Mouse (Mus musculus) limb, embryonic 13.5 days (tissue): ENCODE results near the gene Gm21969. TPM values are rescaled to one million over a fixed set of nuclear protein-coding genes. Genes with fewer than 3 reads are reported as not detected.
A peak's percentile ranks its signal among the peaks of the same experiment; 100 is the strongest.

ENCODE experiments used
- ATAC-seq: fragments of 200-750 bp; cut with Nextera tagmentation; 2 replicates; pipeline ENCODE4 v1.8.0; 2017; ENCODE audit warnings: low read depth, moderate number of reproducible peaks, moderate TSS enrichment; ENCODE audit not compliant: low FRiP score
- H3K27ac ChIP-seq: fragments of 300-500 bp; sonication (generic); 2 replicates; pipeline ENCODE4 v1.5.1; 2015; ENCODE audit warnings: inconsistent platforms, mild to moderate bottlenecking, moderate library complexity
- H3K27me3 ChIP-seq: fragments of 300-500 bp; sonication (generic); 2 replicates; pipeline ENCODE4 v1.6.1; 2015; ENCODE audit warnings: mild to moderate bottlenecking, inconsistent platforms
- H3K36me3 ChIP-seq: fragments of 300-500 bp; sonication (generic); 2 replicates; pipeline ENCODE4 v1.6.1; 2015; ENCODE audit warnings: inconsistent platforms, mild to moderate bottlenecking, moderate library complexity
- H3K4me1 ChIP-seq: fragments of 300-500 bp; sonication (generic); 2 replicates; pipeline ENCODE4 v1.6.1; 2015; ENCODE audit warnings: inconsistent platforms
- H3K4me2 ChIP-seq: fragments of 300-500 bp; sonication (generic); replicated peaks from 2 replicates; pipeline ENCODE4 v1.6.1; 2015; ENCODE audit warnings: inconsistent platforms, mild to moderate bottlenecking, moderate library complexity
- H3K4me3 ChIP-seq: fragments of 300-500 bp; sonication (generic); 2 replicates; pipeline ENCODE4 v1.5.1; 2015; ENCODE audit warnings: moderate library complexity, mild to moderate bottlenecking, inconsistent platforms
- H3K9ac ChIP-seq: fragments of 300-500 bp; sonication (generic); 2 replicates; pipeline ENCODE4 v1.6.1; 2015; ENCODE audit warnings: mild to moderate bottlenecking, inconsistent platforms
- H3K9me3 ChIP-seq: fragments of 300-500 bp; sonication (generic); 2 replicates; pipeline ENCODE4 v1.6.1; 2016; ENCODE audit warnings: inconsistent platforms
- WGBS: fragments of 180-500 bp; shearing (Covaris S2); methylation state at CpG from one replicate; pipeline ENCODE4 v1.1.7; 2015; 5-methylcytosine and 5-hydroxymethylcytosine counted together
- polyA plus RNA-seq: library from polyadenylated mRNA; unstranded; fragments of >200 nt; fragmentation: Nextera tagmentation; extraction: Ambion mirVana; gene quantifications from 2 replicates; pipeline ENCODE4 v1.2.1, GENCODE M21; 2015

The Gm21969 gene
- polyA plus RNA-seq, 1 experiment from 2014 or later = not detected

DNA sequence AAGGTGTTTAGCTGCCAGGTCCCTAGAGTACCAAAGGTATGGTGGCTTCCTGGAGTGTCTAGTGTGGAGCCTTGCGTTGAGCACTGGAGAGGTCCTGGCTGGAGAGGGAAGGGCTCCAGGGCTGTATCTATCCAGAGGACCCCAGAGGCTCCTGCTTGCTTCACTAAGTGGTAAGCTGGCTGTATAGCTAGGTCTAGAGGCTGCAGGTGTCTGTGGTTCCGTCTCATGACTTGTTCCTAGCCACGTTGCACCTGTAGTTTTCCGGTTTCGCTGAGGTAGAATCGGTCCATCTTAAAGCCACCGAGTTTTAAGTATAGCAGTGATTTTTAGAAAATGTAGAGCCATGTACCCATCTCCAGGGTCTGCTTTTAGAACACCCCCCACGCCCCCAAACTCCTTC is 24.6 kb upstream of the Gm21969 start:
- Histone ChIP-seq H3K36me3 (no peaks in the 10 kb centered on the region), H3K4me3 (no peak overlapping the region), H3K9me3 (no peaks in the 10 kb centered on the region), H3K27ac (no peak overlapping the region), H3K4me2 (no peak overlapping the region), H3K27me3 (no peaks in the 10 kb centered on the region), H3K9ac (no peak overlapping the region), H3K4me1 (peaks cover 86% of the 10 kb centered on the region)
- no peak for ATAC-seq
- 89% methylated on average over 8 of the region's 8 CpGs for WGBS

DNA sequence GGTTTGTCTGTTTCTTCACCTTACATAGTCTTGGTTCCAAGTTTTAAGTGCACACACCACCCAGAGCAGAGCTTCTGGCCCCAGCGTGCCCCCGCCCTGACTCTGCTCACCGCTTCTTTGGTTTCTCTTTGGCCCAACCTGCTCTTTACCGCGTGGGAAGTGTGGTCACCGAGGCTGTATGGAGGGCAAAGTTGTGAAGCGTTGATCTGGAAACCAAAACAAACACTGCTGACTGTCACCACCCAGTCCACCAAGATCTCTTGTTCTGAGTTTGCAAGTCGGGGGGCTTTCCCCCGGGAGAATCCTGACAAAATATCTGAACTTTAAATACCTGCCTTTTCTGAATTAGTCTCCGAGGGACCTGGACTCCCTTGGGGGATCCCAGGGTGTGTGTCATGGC is 24.0 kb upstream of the Gm21969 start:
- WGBS = 62% methylated on average over 10 of the region's 10 CpGs
- H3K27me3 ChIP-seq = no peaks in the 10 kb centered on the region
- no peak overlapping the region; the same call in 1 of the 2 replicates for H3K4me2 ChIP-seq
- H3K9me3 ChIP-seq = no peaks in the 10 kb centered on the region
- H3K27ac ChIP-seq = no peak overlapping the region
- no peak for ATAC-seq
- peaks cover 84% of the 10 kb centered on the region for H3K4me1 ChIP-seq
- no peaks in the 10 kb centered on the region for H3K36me3 ChIP-seq
- H3K4me3 ChIP-seq = no peak overlapping the region
- no peak overlapping the region for H3K9ac ChIP-seq

DNA sequence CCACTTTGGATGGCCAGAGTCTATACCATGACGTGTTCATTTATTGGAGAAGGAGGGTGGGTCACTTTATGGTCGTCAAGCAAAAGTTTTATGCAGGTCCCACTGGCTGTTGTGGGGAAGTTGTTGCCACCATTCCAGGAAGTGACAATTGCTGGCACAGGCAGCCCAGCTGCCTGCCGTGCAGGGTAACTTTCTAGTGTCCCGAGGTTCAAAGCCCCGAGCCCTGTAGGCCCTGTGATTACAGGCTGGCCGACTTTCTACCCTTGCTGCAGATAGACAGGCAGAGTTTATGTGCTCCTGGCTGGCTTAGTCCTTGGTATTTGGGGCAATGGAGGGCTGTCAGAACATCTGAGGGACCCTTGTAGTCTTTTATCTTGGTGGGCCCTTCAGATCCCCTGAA is 23.5 kb upstream of the Gm21969 start:
- 31% methylated on average over 6 of the region's 6 CpGs for WGBS
- Histone ChIP-seq H3K4me2 (peak overlapping the region; percentile 4; the same call in 1 of the 2 replicates), H3K4me3 (no peak overlapping the region), H3K27ac (0 out of 2 replicates have a peak overlapping the region, but pooled peaks have one; percentile 91), H3K27me3 (no peaks in the 10 kb centered on the region), H3K4me1 (peaks cover 88% of the 10 kb centered on the region), H3K9ac (0 out of 2 replicates have a peak overlapping the region, but pooled peaks have one; percentile 1), H3K9me3 (no peaks in the 10 kb centered on the region), H3K36me3 (no peaks in the 10 kb centered on the region)
- no peak for ATAC-seq

DNA sequence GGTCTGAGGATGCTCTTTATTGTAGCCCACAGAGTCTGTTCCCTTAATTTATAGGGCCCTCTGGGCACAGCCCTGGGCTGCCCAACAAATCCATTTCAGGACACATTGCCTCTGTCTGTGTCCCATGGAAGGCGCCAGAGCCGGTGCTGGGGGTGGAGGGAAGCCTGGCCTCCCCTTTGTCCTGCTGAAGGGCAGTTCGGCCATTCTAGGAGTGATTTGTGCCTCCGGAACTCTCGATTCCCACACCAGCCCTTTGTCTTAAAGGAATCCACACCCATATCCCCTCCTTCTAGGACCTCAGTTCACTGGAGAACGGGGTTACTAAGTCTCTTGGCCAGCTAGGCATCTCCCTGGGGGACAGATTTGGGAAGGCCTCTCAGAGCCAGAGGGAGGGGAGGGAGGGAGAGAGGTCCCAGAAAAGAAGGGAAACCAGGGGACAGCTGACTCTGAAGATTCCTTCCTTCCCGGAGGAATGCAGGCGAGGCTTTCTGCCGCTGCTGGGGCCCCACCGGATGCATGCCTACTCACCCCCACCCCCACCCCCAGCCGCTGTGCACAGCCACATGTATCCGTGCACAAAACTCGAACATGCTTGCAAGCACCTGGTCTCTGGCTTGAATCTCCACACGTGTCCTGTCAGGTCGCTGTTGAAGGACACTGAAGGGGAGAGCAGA is 22.2 kb upstream of the Gm21969 start:
- Histone ChIP-seq H3K4me1 (peaks cover 86% of the 10 kb centered on the region), H3K4me3 (peak overlapping the region; percentile 26), H3K9ac (peak overlapping the region; percentile 65), H3K27me3 (no peaks in the 10 kb centered on the region), H3K9me3 (no peaks in the 10 kb centered on the region), H3K36me3 (no peaks in the 10 kb centered on the region), H3K27ac (peak overlapping the region; percentile 91), H3K4me2 (peak overlapping the region; percentile 54)
- ATAC-seq = peak; percentile 46; the same call in 1 of the 2 replicates
- WGBS = 3% methylated on average over 15 of the region's 15 CpGs

DNA sequence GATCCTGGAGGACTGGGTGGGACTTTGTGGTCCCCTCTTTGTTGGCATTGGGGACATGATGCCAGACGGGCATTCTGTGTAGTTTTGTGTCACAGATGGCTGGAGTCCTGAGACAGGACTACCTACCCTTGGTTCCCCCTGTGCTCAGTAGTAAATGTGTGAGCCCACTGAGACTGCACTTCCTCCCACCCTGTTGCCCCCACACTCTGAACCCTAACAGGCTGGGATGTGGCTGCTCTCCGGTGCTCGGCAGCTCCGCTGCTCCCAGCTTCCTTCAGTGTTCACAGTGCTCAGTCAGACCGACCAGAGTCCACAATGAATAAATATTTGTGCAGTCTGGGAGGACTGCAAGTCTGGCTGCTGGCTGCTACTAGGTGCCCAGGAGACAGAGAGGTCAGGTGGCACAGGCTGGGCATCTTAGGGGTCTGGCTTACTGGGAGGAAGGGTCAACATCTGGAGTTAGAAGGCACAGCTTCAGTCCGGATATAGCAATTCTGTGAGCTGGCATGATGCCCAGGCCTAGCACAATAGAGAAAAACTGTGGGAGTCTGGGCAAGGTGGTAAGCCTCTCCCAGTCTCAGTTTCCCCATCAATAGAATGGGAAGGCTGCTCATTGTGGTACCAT is 21.4 kb upstream of the Gm21969 start:
- H3K4me2 ChIP-seq = peak overlapping the region; percentile 54
- H3K36me3 ChIP-seq = no peaks in the 10 kb centered on the region
- peak overlapping the region; percentile 26 for H3K4me3 ChIP-seq
- peaks cover 80% of the 10 kb centered on the region for H3K4me1 ChIP-seq
- no peaks in the 10 kb centered on the region for H3K9me3 ChIP-seq
- H3K27ac ChIP-seq = peak overlapping the region; percentile 91
- WGBS = 20% methylated on average over 6 of the region's 6 CpGs
- no peaks in the 10 kb centered on the region for H3K27me3 ChIP-seq
- peak overlapping the region; percentile 65 for H3K9ac ChIP-seq
- ATAC-seq = peak; percentile 12; the same call in 1 of the 2 replicates

DNA sequence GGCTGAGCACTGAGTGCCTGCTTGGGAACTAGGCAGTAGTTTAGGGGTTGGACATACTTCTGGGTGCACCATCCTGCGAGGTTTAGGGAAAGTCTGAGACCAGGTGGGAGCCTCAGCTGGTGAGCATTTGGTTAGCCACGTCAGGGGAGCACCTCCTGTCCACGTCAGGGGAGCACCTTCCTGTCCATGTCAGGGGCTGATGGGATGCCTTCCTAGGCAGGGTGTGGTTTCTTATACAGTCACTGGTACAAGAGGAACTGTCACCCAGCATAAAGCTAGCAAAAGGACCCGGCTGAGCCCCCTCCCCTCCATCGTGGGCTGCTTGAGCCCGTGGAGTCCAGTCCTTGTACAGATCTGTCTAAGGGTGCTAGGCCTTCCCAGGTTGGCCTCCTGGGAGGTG is 20.6 kb upstream of the Gm21969 start:
- Histone ChIP-seq H3K9ac (no peak overlapping the region), H3K27ac (no peak overlapping the region), H3K4me2 (no peak overlapping the region), H3K4me3 (no peak overlapping the region), H3K36me3 (no peaks in the 10 kb centered on the region), H3K4me1 (peaks cover 75% of the 10 kb centered on the region), H3K9me3 (no peaks in the 10 kb centered on the region), H3K27me3 (no peaks in the 10 kb centered on the region)
- WGBS = 78% methylated on average over 6 of the region's 6 CpGs
- ATAC-seq = no peak

DNA sequence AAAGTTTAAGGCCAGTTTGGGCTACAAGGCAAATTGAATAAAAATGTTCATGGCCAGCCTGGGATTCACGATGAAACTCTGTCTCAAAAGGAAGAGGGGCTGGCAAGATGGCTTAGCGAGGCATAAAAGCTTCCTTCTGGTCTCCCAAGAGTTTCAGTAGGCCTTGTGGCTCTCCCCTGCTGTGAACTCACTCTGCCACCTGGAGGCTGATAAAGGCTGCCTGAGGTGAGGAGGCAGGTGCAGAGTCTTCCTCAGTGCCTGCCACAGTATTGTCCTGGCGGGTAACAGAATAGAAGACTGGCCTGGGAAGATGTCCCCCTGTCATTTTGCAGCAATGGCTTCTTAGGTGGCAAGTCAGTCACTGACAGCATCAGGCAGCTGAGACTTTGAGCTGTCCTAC is 20.1 kb upstream of the Gm21969 start:
- no peak overlapping the region for H3K9ac ChIP-seq

DNA sequence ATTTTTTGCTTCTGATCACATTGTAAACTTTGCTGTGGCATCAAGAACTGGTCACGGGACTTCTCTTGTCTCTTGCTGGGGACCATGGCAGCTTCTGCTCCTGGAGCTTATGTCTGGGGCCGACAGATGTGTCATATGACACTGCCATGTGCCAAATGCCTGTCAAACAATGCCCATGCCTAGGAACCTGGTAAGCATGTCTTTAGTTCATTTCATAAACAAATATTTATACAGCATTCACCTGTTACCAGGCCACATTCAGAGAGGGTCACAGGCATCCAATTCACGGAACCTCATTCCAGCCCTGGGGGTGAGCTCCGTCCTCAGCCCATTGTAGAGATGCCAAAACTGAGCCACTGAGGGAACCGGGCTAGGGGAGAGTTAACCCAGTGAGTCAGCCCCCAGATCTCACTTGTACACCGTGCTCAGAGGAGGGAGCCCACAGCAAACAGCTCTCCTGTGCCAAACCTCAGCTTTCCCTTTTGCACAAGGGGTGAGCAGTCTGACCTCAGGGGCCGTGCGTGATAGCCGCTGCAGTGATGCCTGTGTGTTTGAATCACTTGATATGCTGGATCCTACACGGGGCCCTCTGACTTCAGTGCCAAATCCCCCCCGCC is 19.2 kb upstream of the Gm21969 start:
- ATAC-seq = no peak
- Histone ChIP-seq H3K9ac (no peak overlapping the region), H3K27me3 (no peaks in the 10 kb centered on the region), H3K9me3 (no peaks in the 10 kb centered on the region), H3K4me2 (no peak overlapping the region), H3K4me3 (no peak overlapping the region), H3K4me1 (peaks cover 70% of the 10 kb centered on the region), H3K36me3 (no peaks in the 10 kb centered on the region), H3K27ac (no peak overlapping the region)
- WGBS = 86% methylated on average over 11 of the region's 11 CpGs

More for the DNA sequence above, 20.1 kb upstream of the Gm21969 start:
- Histone ChIP-seq H3K27ac (no peak overlapping the region), H3K9me3 (no peaks in the 10 kb centered on the region), H3K4me2 (no peak overlapping the region), H3K36me3 (no peaks in the 10 kb centered on the region), H3K4me3 (no peak overlapping the region), H3K4me1 (peaks cover 76% of the 10 kb centered on the region), H3K27me3 (no peaks in the 10 kb centered on the region)
- no peak for ATAC-seq
- 58% methylated on average over 3 of the region's 3 CpGs for WGBS

DNA sequence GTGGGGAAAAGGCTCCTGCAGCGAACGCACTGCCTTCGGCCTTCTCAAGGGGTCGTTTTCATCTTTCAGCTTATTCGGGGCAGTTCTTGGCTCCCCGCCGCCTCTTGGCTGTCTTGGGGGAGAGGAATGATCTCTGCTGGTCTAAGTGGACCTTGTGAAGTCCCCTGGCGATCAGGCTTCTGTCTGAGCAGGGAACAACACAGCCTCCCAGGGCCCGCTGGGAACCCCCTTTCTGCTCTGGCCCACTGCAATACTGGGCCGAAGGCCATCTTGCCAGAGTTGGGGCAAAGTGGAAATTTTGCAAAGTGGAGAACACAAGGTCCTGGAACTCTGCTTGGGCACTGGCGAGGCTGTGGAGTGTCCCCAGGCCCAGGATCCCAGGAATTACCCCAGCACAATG is 18.3 kb upstream of the Gm21969 start:
- Histone ChIP-seq H3K4me3 (no peak overlapping the region), H3K9ac (no peak overlapping the region), H3K9me3 (no peaks in the 10 kb centered on the region), H3K27me3 (no peaks in the 10 kb centered on the region), H3K4me1 (peaks cover 65% of the 10 kb centered on the region), H3K36me3 (no peaks in the 10 kb centered on the region), H3K27ac (no peak overlapping the region), H3K4me2 (no peak overlapping the region)
- WGBS = 80% methylated on average over 11 of the region's 11 CpGs
- no peak for ATAC-seq

DNA sequence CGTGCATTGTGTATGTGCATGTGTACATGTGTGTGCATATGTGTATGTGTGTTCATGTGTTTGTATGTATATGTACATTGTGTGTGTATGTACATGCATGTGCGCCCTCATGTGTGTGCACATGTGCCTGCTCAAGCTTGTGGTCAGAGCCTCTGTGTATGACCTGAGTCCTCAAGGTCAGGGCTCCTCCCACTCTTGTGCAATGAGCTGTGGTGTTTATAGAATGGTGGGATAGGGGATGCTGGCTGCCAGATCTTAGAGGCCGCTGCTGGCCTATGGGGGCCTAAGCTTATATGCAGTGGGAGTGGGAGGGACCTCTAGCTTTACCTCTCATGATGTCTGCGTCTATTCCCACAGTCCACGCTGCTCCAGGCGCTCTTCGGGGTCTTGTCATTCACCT is 17.3 kb upstream of the Gm21969 start:
- no peak overlapping the region for H3K4me3 ChIP-seq
- ATAC-seq = no peak
- H3K27ac ChIP-seq = no peak overlapping the region
- no peaks in the 10 kb centered on the region for H3K9me3 ChIP-seq
- H3K27me3 ChIP-seq = no peaks in the 10 kb centered on the region
- no peaks in the 10 kb centered on the region for H3K36me3 ChIP-seq
- peaks cover 62% of the 10 kb centered on the region for H3K4me1 ChIP-seq
- H3K9ac ChIP-seq = no peak overlapping the region
- no peak overlapping the region for H3K4me2 ChIP-seq
- 85% methylated on average over 7 of the region's 7 CpGs for WGBS

DNA sequence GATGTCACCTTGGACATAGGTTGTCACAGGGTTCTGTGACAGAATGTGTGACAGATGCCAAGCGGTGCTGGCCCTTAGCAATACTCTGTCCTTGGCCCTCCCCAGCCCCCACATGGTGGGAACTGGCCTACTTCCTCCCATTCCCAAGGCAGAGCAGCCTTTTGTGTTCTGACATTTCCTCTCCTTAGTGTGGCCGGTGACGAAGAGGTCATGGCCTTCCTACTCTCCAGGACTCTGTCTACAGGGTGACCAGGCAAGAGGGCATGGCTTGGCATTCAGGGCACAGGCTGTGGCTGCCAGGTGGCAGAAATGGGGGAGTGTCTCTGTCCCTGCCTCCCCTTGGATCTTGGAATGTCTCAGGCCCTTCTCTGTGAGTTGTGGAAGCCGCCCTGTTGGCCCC is 15.6 kb upstream of the Gm21969 start:
- H3K9me3 ChIP-seq = no peaks in the 10 kb centered on the region
- 69% methylated on average over 4 of the region's 4 CpGs for WGBS
- no peaks in the 10 kb centered on the region for H3K27me3 ChIP-seq
- H3K4me2 ChIP-seq = no peak overlapping the region
- H3K4me1 ChIP-seq = peaks cover 46% of the 10 kb centered on the region
- peak overlapping the region; percentile 28; the same call in 1 of the 2 replicates for H3K27ac ChIP-seq
- ATAC-seq = no peak
- no peaks in the 10 kb centered on the region for H3K36me3 ChIP-seq
- H3K9ac ChIP-seq = no peak overlapping the region
- H3K4me3 ChIP-seq = no peak overlapping the region

DNA sequence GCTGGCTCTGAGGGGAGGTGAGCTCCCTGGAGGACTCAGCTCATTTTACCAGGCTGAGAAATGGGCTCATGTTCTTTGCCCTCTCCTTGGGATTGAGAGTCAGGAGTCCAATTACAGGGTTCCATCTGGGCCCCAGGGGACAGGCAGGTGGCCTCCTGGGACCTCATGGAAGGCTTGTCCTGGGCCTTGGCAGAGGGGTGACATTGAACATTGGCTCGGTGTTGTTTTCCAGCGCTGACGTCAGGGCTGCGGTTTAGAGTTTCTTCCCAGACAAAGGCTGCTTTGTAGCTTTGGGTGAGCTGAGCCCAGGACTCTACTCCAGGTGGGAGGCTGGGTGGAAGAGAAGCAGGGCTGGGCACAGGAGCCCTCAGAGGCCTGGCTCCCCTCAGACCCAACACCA is 15.2 kb upstream of the Gm21969 start:
- no peak overlapping the region for H3K9ac ChIP-seq
- no peak overlapping the region; the same call in 1 of the 2 replicates for H3K27ac ChIP-seq
- peaks cover 45% of the 10 kb centered on the region for H3K4me1 ChIP-seq
- ATAC-seq = 0 out of 2 replicates have a peak, but pooled peaks have one; percentile 33
- H3K36me3 ChIP-seq = no peaks in the 10 kb centered on the region
- H3K4me2 ChIP-seq = no peak overlapping the region
- no peak overlapping the region for H3K4me3 ChIP-seq
- WGBS = 60% methylated on average over 4 of the region's 4 CpGs
- no peaks in the 10 kb centered on the region for H3K9me3 ChIP-seq
- H3K27me3 ChIP-seq = no peaks in the 10 kb centered on the region
